Mouse (Mus musculus) hindbrain, embryonic 14.5 days (tissue): Measurements from ENCODE around the gene Hdac4. TPM values are rescaled to one million over a fixed set of nuclear protein-coding genes. Genes with fewer than 3 reads are reported as not detected.

Experiments used
- ATAC-seq: fragments of 200-750 bp; cut with Nextera tagmentation; 2 replicates; pipeline ENCODE4 v1.8.0; 2017; ENCODE audit warnings: moderate number of reproducible peaks, mild to moderate bottlenecking, moderate TSS enrichment, moderate library complexity; ENCODE audit not compliant: low FRiP score
- DNase-seq: peaks from one replicate; pipeline ENCODE4 v3.0.0-alpha.2; 2015; ENCODE audit warnings: low spot score
- H3K27ac ChIP-seq: fragments of 300-500 bp; sonication (generic); 2 replicates; pipeline ENCODE4 v1.5.1; 2014; ENCODE audit warnings: mild to moderate bottlenecking, moderate library complexity
- H3K27me3 ChIP-seq: fragments of 300-500 bp; sonication (generic); 2 replicates; pipeline ENCODE4 v1.6.1; 2014; ENCODE audit warnings: mild to moderate bottlenecking, low read length, mixed read lengths; ENCODE audit not compliant: control insufficient read depth, insufficient read depth
- H3K36me3 ChIP-seq: fragments of 300-500 bp; sonication (generic); replicated peaks from 2 replicates; pipeline ENCODE4 v1.6.1; 2014; ENCODE audit not compliant: control insufficient read depth, insufficient read depth
- H3K4me1 ChIP-seq: fragments of 300-500 bp; sonication (generic); replicated peaks from 2 replicates; pipeline ENCODE4 v1.6.1; 2014; ENCODE audit warnings: antibody characterized with exemption, low read length, mixed read lengths; ENCODE audit not compliant: control insufficient read depth, insufficient read depth
- H3K4me2 ChIP-seq: fragments of 300-500 bp; sonication (generic); replicated peaks from 2 replicates; pipeline ENCODE4 v1.6.1; 2014; ENCODE audit warnings: mild to moderate bottlenecking, moderate library complexity
- H3K4me3 ChIP-seq: fragments of 300-500 bp; sonication (generic); replicated peaks from 2 replicates; pipeline ENCODE4 v1.5.1; 2014; ENCODE audit warnings: mild to moderate bottlenecking, low read length
- H3K9ac ChIP-seq: fragments of 300-500 bp; sonication (generic); 2 replicates; pipeline ENCODE4 v1.6.1; 2014
- H3K9me3 ChIP-seq: fragments of 300-500 bp; sonication (generic); 2 replicates; pipeline ENCODE4 v1.6.1; 2016; ENCODE audit warnings: low read length; ENCODE audit not compliant: control insufficient read depth
- WGBS: fragments of 180-500 bp; shearing (Covaris S2); extraction: QIAGEN DNeasy Blood & Tissue Kit; methylation state at CpG from one replicate; pipeline ENCODE4 v1.1.7; 2014; 5-methylcytosine and 5-hydroxymethylcytosine counted together
- polyA plus RNA-seq: library from polyadenylated mRNA; unstranded; fragments of >200 nt; fragmentation: Nextera tagmentation; extraction: Ambion mirVana; gene quantifications from 2 replicates; pipeline ENCODE4 v1.2.1, GENCODE M21; 2014

Hdac4 gene
- polyA plus RNA-seq, 1 experiment from 2014 or later, result 27.5 TPM

GRCm38 (mm10) chr1:92100371-92100891 is 95.1 kb downstream of the Hdac4 start:
- Histone ChIP-seq H3K27ac (no peak overlapping the region), H3K27me3 (no peaks in the 10 kb centered on the region), H3K4me3 (no peak overlapping the region), H3K36me3 (no peaks in the 10 kb centered on the region), H3K9me3 (no peaks in the 10 kb centered on the region), H3K4me1 (peaks cover 5% of the 10 kb centered on the region), H3K9ac (no peak overlapping the region), H3K4me2 (no peak overlapping the region)
- 66% methylated on average over 4 of the region's 4 CpGs for WGBS
- no peak for ATAC-seq
- no peak for DNase-seq

GRCm38 (mm10) chr1:92099964-92100363 is 95.5 kb downstream of the Hdac4 start:
- no peak overlapping the region for H3K9ac ChIP-seq
- H3K27me3 ChIP-seq, result no peaks in the 10 kb centered on the region
- H3K36me3 ChIP-seq, result no peaks in the 10 kb centered on the region
- no peak overlapping the region for H3K27ac ChIP-seq
- H3K4me1 ChIP-seq, result peaks cover 5% of the 10 kb centered on the region
- no peak overlapping the region for H3K4me3 ChIP-seq
- no peaks in the 10 kb centered on the region for H3K9me3 ChIP-seq
- WGBS, result 88% methylated on average over 4 of the region's 4 CpGs
- no peak for DNase-seq
- H3K4me2 ChIP-seq, result no peak overlapping the region
- no peak; the same call in 1 of the 2 replicates for ATAC-seq

- Histone ChIP-seq H3K36me3 (no peaks in the 10 kb centered on the region), H3K27ac (no peak overlapping the region), H3K9me3 (no peaks in the 10 kb centered on the region), H3K27me3 (no peaks in the 10 kb centered on the region), H3K4me3 (no peak overlapping the region), H3K4me2 (no peak overlapping the region), H3K4me1 (peaks cover 5% of the 10 kb centered on the region), H3K9ac (no peak overlapping the region)
- DNase-seq (no peak), ATAC-seq (no peak)
- WGBS, result 71% methylated on average over 4 of the region's 4 CpGs
These were observed 96.0 kb downstream of the Hdac4 start for GRCm38 (mm10) chr1:92099502-92099901.

- Histone ChIP-seq H3K4me3 (no peak overlapping the region), H3K9me3 (no peaks in the 10 kb centered on the region), H3K27ac (no peak overlapping the region), H3K9ac (no peak overlapping the region), H3K36me3 (no peaks in the 10 kb centered on the region), H3K4me1 (peaks cover 5% of the 10 kb centered on the region), H3K27me3 (no peaks in the 10 kb centered on the region), H3K4me2 (no peak overlapping the region)
- WGBS, result 76% methylated on average over 3 of the region's 3 CpGs
- ATAC-seq, result no peak
- no peak for DNase-seq
These were observed 97.0 kb downstream of the Hdac4 start for GRCm38 (mm10) chr1:92098456-92098855.

GRCm38 (mm10) chr1:92096991-92097525 is 98.4 kb downstream of the Hdac4 start:
- H3K27ac ChIP-seq, result no peak overlapping the region
- peaks cover 5% of the 10 kb centered on the region for H3K4me1 ChIP-seq
- H3K9ac ChIP-seq, result no peak overlapping the region
- ATAC-seq, result no peak
- no peaks in the 10 kb centered on the region for H3K27me3 ChIP-seq
- no peak for DNase-seq
- no peaks in the 10 kb centered on the region for H3K9me3 ChIP-seq
- no peak overlapping the region for H3K4me2 ChIP-seq
- H3K4me3 ChIP-seq, result no peak overlapping the region
- no peaks in the 10 kb centered on the region for H3K36me3 ChIP-seq
- 83% methylated on average over 3 of the region's 3 CpGs for WGBS

- WGBS, result 91% methylated on average over 4 of the region's 4 CpGs
- no peaks in the 10 kb centered on the region for H3K4me1 ChIP-seq
- H3K4me3 ChIP-seq, result no peak overlapping the region
- no peak overlapping the region for H3K9ac ChIP-seq
- no peaks in the 10 kb centered on the region for H3K9me3 ChIP-seq
- H3K36me3 ChIP-seq, result no peaks in the 10 kb centered on the region
- H3K27me3 ChIP-seq, result no peaks in the 10 kb centered on the region
- no peak overlapping the region for H3K27ac ChIP-seq
- DNase-seq (no peak), ATAC-seq (no peak)
- no peak overlapping the region for H3K4me2 ChIP-seq
These were observed 103.2 kb downstream of the Hdac4 start for GRCm38 (mm10) chr1:92092286-92092685.

GRCm38 (mm10) chr1:92087821-92088220 is 107.7 kb downstream of the Hdac4 start:
- WGBS, result 83% methylated on average over 2 of the region's 2 CpGs
- H3K4me2 ChIP-seq, result no peak overlapping the region
- H3K27ac ChIP-seq, result no peak overlapping the region
- H3K36me3 ChIP-seq, result no peaks in the 10 kb centered on the region
- no peaks in the 10 kb centered on the region for H3K27me3 ChIP-seq
- DNase-seq (no peak), ATAC-seq (no peak)
- H3K4me1 ChIP-seq, result peaks cover 9% of the 10 kb centered on the region
- no peak overlapping the region for H3K4me3 ChIP-seq
- H3K9me3 ChIP-seq, result no peaks in the 10 kb centered on the region
- no peak overlapping the region for H3K9ac ChIP-seq

- no peaks in the 10 kb centered on the region for H3K36me3 ChIP-seq
- H3K4me2 ChIP-seq, result no peak overlapping the region
- no peak overlapping the region for H3K27ac ChIP-seq
- H3K9me3 ChIP-seq, result no peaks in the 10 kb centered on the region
- ATAC-seq, result no peak
- peaks cover 9% of the 10 kb centered on the region for H3K4me1 ChIP-seq
- no peak overlapping the region for H3K4me3 ChIP-seq
- H3K9ac ChIP-seq, result no peak overlapping the region
- no peak for DNase-seq
- H3K27me3 ChIP-seq, result no peaks in the 10 kb centered on the region
- 92% methylated on average over 2 of the region's 2 CpGs for WGBS
These were observed 108.2 kb downstream of the Hdac4 start for GRCm38 (mm10) chr1:92087343-92087742.

GRCm38 (mm10) chr1:92086841-92087240 is 108.7 kb downstream of the Hdac4 start:
- 77% methylated on average over 4 of the region's 4 CpGs for WGBS
- Histone ChIP-seq H3K9ac (no peak overlapping the region), H3K27me3 (no peaks in the 10 kb centered on the region), H3K27ac (no peak overlapping the region), H3K9me3 (no peaks in the 10 kb centered on the region), H3K4me1 (peaks cover 9% of the 10 kb centered on the region), H3K4me2 (no peak overlapping the region), H3K4me3 (no peak overlapping the region), H3K36me3 (no peaks in the 10 kb centered on the region)
- no peak for DNase-seq
- ATAC-seq, result no peak

GRCm38 (mm10) chr1:92086277-92086813 is 109.2 kb downstream of the Hdac4 start:
- Histone ChIP-seq H3K4me3 (no peak overlapping the region), H3K4me2 (no peak overlapping the region), H3K36me3 (no peaks in the 10 kb centered on the region), H3K27ac (no peak overlapping the region), H3K27me3 (no peaks in the 10 kb centered on the region), H3K9me3 (no peaks in the 10 kb centered on the region), H3K4me1 (peaks cover 9% of the 10 kb centered on the region), H3K9ac (no peak overlapping the region)
- DNase-seq (no peak), ATAC-seq (no peak)
- WGBS, result 38% methylated on average over 1 of the region's 1 CpGs
